Mouse (Mus musculus): ENCODE results near the gene Ppfibp1.

- TF ChIP-seq CTCF (IDR thresholded peaks at IDR 0.05) (no peak), POLR2A (IDR thresholded peaks at IDR 0.05; ENCODE audit: insufficient read depth, low read depth, low read length) (no peak), EP300 (IDR thresholded peaks at IDR 0.05; ENCODE audit: insufficient read depth, low read depth, low read length) (no peak)
Observed at GRCm38 (mm10) chr6:146850050-146850449, 38.2 kb upstream of the Ppfibp1 start, which contains the start of gene Smco2.

Data from heart, adult 2 months (tissue).